Comparison of ENCODE assay signal across 27 mouse cellular contexts in genomic region chr2:167181662-167182389, GRCm38 (mm10). TPM values are rescaled to one million over a fixed set of nuclear protein-coding genes. Genes with fewer than 3 reads are reported as not detected.
A peak's percentile ranks its signal among the peaks of the same experiment; 100 is the strongest.
DNase-seq lines count a peak whose midpoint lies in the region; ATAC-seq and TF ChIP-seq lines count a peak whose summit lies in the region.
"Had no signal": no experiment of that assay in that cellular context is flagged by ENCODE, and none has a peak within 500 bp of the region (broad histone marks: within the 10 kb centered on the region; RNA-seq: fewer than 3 reads in every experiment).

No protein-coding gene starts in this region.

- intact Hi-C loops in gastrocnemius, adult 2 months (cut with DNase I), result no loop called here
- intact Hi-C loops in left cerebral cortex, adult 2 months (cut with DNase I), result no loop called here

- TF ChIP-seq CTCF in gastrocnemius, adult 2 months (IDR thresholded peaks at IDR 0.05), result no peak
- TF ChIP-seq CTCF in left cerebral cortex, adult 2 months (IDR thresholded peaks at IDR 0.05), result no peak

- H3K27ac ChIP-seq in gastrocnemius, adult 2 months, result no peak overlapping the region
- peak overlapping the region; percentile 78 for H3K27ac ChIP-seq in left cerebral cortex, adult 2 months
- H3K27ac ChIP-seq: embryonic facial prominence, embryonic 13.5 days; embryonic facial prominence, embryonic 15.5 days; forebrain, embryonic 10.5 days; forebrain, embryonic 12.5 days had no signal

- ATAC-seq in cerebellum, adult (ENCODE audit: insufficient number of reproducible peaks, low FRiP score, low TSS enrichment), result no peak
- ATAC-seq: CD4-positive, CD25-positive, alpha-beta regulatory T cell, adult 4 months; forebrain, embryonic 14.5 days; forebrain, embryonic 16.5 days had no signal

- no peak overlapping the region for H3K4me3 ChIP-seq in gastrocnemius, adult 2 months
- H3K4me3 ChIP-seq in left cerebral cortex, adult 2 months, result no peak overlapping the region
- H3K4me3 ChIP-seq: embryonic facial prominence, embryonic 13.5 days; embryonic facial prominence, embryonic 15.5 days; erythroblast, embryonic 14.5 days; forebrain, embryonic 10.5 days; forebrain, embryonic 12.5 days had no signal

- peak; percentile 21 to 40 for DNase-seq in cerebellum, postnatal 14 days
- DNase-seq in gastrocnemius, adult 2 months, result peak; percentile 59
- no peak for DNase-seq in gastrocnemius, postnatal 25 days
- DNase-seq in left cerebral cortex, adult 2 months (ENCODE audit: extremely low spot score in 1 of 2, low spot score in 2 of 2), result no peak
- no peak for DNase-seq in left cerebral cortex, adult 9 months (ENCODE audit: low spot score in 2 of 2)
- DNase-seq in brain, adult 2 months (ENCODE audit: low read depth, low spot score), result peak; percentile 47
- DNase-seq in kidney, adult 18-20 months, result no peak
- DNase-seq: adrenal gland, adult 2 months; adrenal gland, postnatal 10 days; adrenal gland, postnatal 25 days; B cell, adult 2 months; cerebellum, adult 11 months; cerebellum, adult 18-20 months; cerebellum, adult 8-10 months; cerebellum, adult 9-11 months; cerebellum, postnatal 25 days; embryo, embryonic 11 days had no signal

RNA-seq across cellular contexts. Expression of gene Kcnb1, which starts 8.1 kb away (rescaled TPM):
- 10 to 100 TPM; 16.1 to 20.7 TPM for total RNA-seq in gastrocnemius, adult 2 months (2021)
- total RNA-seq in gastrocnemius, postnatal 25 days (2021), result 10 to 100 TPM; 22.1 to 27.4 TPM
- total RNA-seq in left cerebral cortex, adult 2 months (2021), result 100 to 1,000 TPM; 230 to 237 TPM

RNA-seq across cellular contexts. Expression of gene Ptgis, which starts 58.6 kb away (rescaled TPM):
- 1 to 10 TPM; 1.7 to 5.2 TPM for total RNA-seq in gastrocnemius, adult 2 months (2021)
- total RNA-seq in gastrocnemius, postnatal 25 days (2021), result 1 to 10 TPM; 4.2 to 5.5 TPM
- 1 to 10 TPM; 1.4 to 1.8 TPM for total RNA-seq in left cerebral cortex, adult 2 months (2021)
- total RNA-seq: G1E had no signal

Comparison
In these comparisons a context has a peak if more than half of its experiments do, and no peak if none do; other contexts are left out.
1. DNase-seq: peak in cerebellum, postnatal 14 days (2 of 2), gastrocnemius, adult 2 months (single experiment) and brain, adult 2 months (single experiment); none in gastrocnemius, postnatal 25 days (single experiment), left cerebral cortex, adult 2 months (0 of 2), left cerebral cortex, adult 9 months (0 of 2) and kidney, adult 18-20 months (single experiment).
2. RNA of gene Kcnb1, which starts 8.1 kb away (total RNA-seq): 230 to 237 TPM in left cerebral cortex, adult 2 months; 22.1 to 27.4 TPM in gastrocnemius, postnatal 25 days and 16.1 to 20.7 TPM in gastrocnemius, adult 2 months; every median in the first group is over 4 times any median in the second.